Mouse (Mus musculus): Measurements from ENCODE around the gene Ppih. TPM values are rescaled to one million over a fixed set of nuclear protein-coding genes. Genes with fewer than 3 reads are reported as not detected.
A peak's percentile ranks its signal among the peaks of the same experiment; 100 is the strongest.
"Not testable (repeated sequence)": the region's sequence is repeated elsewhere in the genome, so short reads cannot be mapped to it uniquely, and the experiment has no call there.

Gene Ppih
- polyA plus RNA-seq, 1 experiment, result 4.3 TPM

DNA sequence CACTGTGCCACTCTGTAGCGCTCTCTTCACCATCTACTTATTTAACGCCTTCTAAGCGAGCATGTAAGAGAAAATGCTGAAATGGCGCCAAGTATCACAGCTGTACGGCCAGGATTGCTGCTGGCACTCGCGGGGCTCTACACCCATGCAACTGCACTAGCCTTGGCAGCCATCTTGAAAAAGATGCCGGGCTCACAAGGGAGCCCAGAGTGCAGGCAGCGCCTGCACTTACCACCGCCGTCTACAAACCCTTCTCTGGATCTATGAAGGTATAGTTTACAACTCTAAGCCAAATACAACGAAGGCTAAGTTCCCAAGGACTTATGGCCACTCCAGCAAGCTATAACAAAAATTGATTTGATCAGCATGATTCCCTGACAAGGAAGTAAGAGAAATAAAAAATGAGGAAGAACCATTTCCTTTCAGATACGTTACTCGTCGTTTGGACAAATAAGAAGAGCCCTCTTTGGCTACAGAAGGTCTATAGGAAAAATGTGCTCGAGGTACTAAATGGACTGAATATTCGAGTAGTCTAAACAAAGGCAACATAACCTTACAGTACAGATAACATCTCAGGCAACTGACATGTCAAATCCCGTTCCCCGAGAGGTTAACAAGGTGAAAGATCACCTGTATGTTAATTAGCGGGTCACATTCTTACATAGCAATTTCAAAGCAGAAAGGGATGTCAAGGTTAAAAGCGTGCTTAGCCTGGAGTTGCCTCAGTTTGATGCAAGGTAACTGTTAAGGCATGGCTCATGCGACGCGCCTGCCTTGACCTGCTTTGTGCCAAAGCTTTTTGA lies 27.4 kb downstream of the Ppih start:
- H3K27ac ChIP-seq (ENCODE audit: insufficient read depth, low read depth, low read length), result peak overlapping the region; percentile 62
- H3K4me3 ChIP-seq (ENCODE audit: low read depth, low read length), result peak overlapping the region; percentile 76
- no peak for TF ChIP-seq POLR2A (IDR thresholded peaks at IDR 0.05; ENCODE audit: low read depth, low read length)
- TF ChIP-seq CTCF (IDR thresholded peaks at IDR 0.05; ENCODE audit: extremely low read depth, insufficient read length, insufficient replicate concordance, low read depth, low read length), result no peak
- peaks cover 7% of the 10 kb centered on the region; the same call in 1 of the 2 replicates for H3K4me1 ChIP-seq (ENCODE audit: control insufficient read depth, insufficient read depth, insufficient read length, low read length)
- under 1% methylated on average over 24 of the region's 24 CpGs for WGBS
- peaks cover 5% of the 10 kb centered on the region for H3K36me3 ChIP-seq (ENCODE audit: control insufficient read depth, insufficient read depth, low read length)
- no peaks in the 10 kb centered on the region for H3K27me3 ChIP-seq (ENCODE audit: control insufficient read depth, insufficient read depth, low read length)

DNA sequence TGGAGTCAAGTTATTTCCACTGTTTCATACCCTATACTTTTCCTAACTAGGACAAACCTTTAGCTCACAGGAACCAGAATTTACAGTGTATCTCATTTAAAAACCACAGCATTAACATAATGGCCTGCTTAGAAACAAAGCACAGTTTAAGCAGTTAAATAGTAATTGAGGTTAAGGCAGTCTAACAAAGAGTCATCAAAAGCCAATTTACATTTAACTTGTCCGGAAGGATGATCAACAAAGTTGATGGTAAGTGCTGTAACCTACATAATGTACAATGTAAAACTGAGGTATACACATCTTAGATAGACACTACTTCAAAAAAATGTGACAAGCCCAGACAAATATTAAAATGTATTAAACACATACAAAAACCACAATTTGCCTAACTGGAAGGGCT lies 28.4 kb downstream of the Ppih start:
- Histone ChIP-seq H3K36me3 (ENCODE audit: control insufficient read depth, insufficient read depth, low read length) (peaks cover 6% of the 10 kb centered on the region), H3K4me3 (ENCODE audit: low read depth, low read length) (no peak overlapping the region), H3K4me1 (ENCODE audit: control insufficient read depth, insufficient read depth, insufficient read length, low read length) (peaks cover 8% of the 10 kb centered on the region; the same call in 1 of the 2 replicates), H3K27ac (ENCODE audit: insufficient read depth, low read depth, low read length) (no peak overlapping the region), H3K27me3 (ENCODE audit: control insufficient read depth, insufficient read depth, low read length) (no peaks in the 10 kb centered on the region)
- 51% methylated on average over 1 of the region's 1 CpGs for WGBS
- TF ChIP-seq POLR2A (IDR thresholded peaks at IDR 0.05; ENCODE audit: low read depth, low read length), result no peak
- no peak for TF ChIP-seq CTCF (IDR thresholded peaks at IDR 0.05; ENCODE audit: extremely low read depth, insufficient read length, insufficient replicate concordance, low read depth, low read length)

DNA sequence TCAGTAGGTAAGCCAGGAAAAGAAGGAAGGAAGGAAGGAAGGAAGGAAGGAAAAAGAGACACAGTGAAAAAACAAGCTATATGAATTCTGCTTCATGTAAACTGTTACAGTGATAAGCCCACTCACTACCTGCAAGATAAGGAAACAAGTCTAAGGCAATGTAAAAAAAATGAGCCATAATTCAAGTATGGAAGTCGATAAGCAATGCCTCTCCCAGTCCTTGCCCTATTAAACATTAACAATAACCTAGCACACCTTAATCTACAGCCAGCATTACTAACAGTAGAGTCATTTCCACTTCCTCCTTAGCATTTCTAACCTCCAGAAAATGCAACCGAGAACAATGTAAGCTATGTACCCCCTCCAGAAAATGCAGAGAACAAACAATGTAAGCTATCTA lies 35.0 kb downstream of the Ppih start:
- TF ChIP-seq POLR2A (IDR thresholded peaks at IDR 0.05; ENCODE audit: low read depth, low read length) (no peak), CTCF (IDR thresholded peaks at IDR 0.05; ENCODE audit: extremely low read depth, insufficient read length, insufficient replicate concordance, low read depth, low read length) (no peak)
- H3K27me3 ChIP-seq (ENCODE audit: control insufficient read depth, insufficient read depth, low read length), result no peaks in the 10 kb centered on the region
- H3K27ac ChIP-seq (ENCODE audit: insufficient read depth, low read depth, low read length), result peak overlapping the region; percentile 85
- 20% methylated on average over 2 of the region's 2 CpGs for WGBS
- H3K36me3 ChIP-seq (ENCODE audit: control insufficient read depth, insufficient read depth, low read length), result peaks cover 42% of the 10 kb centered on the region
- H3K4me1 ChIP-seq (ENCODE audit: control insufficient read depth, insufficient read depth, insufficient read length, low read length), result peaks cover 12% of the 10 kb centered on the region
- no peak overlapping the region for H3K4me3 ChIP-seq (ENCODE audit: low read depth, low read length)

DNA sequence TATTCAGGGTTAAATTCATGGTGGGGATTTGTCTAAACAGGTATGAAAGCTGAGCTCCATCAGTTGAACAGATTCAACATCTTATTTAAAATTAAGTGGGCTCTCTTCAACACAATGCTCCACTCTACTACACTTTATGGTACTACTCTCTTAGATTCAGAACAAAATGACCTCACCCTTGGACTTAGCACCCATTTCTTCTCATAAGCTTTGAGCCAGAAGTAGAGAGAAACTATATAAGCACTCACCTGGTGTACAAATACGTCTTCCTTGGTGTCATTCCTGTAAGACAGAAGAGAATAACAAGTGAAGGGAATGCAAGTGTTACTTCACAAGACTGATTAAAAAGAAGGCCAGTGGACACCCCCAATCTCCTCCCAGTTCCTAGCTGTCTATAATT lies 35.5 kb downstream of the Ppih start:
- peaks cover 42% of the 10 kb centered on the region for H3K36me3 ChIP-seq (ENCODE audit: control insufficient read depth, insufficient read depth, low read length)
- TF ChIP-seq CTCF (IDR thresholded peaks at IDR 0.05; ENCODE audit: extremely low read depth, insufficient read length, insufficient replicate concordance, low read depth, low read length) (no peak), POLR2A (IDR thresholded peaks at IDR 0.05; ENCODE audit: low read depth, low read length) (no peak)
- 34% methylated on average over 1 of the region's 1 CpGs for WGBS

DNA sequence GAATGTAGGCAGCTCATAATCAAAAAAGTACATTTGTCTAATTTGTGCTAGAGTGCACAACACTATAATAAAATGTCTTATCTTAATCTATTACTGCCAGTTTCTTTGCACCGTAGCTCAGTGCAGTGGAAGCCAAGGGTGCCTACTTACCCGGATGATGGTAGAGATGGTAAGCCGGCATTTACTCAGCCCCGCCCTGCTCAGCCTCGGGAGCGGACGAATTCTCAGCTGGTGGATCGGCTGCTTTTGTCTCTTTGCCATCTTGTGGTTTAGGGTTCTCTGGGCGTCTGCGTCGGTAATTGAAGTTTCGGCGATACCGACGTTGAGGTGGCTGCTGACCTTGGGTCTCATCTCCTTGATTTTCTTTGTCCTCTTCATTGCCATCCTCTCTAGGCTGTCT lies 41.6 kb downstream of the Ppih start:
- peaks cover 66% of the 10 kb centered on the region for H3K36me3 ChIP-seq (ENCODE audit: control insufficient read depth, insufficient read depth, low read length)
- 63% methylated on average over 15 of the region's 15 CpGs for WGBS
- not testable (repeated sequence) for H3K27me3 ChIP-seq (ENCODE audit: control insufficient read depth, insufficient read depth, low read length); H3K27ac ChIP-seq (ENCODE audit: insufficient read depth, low read depth, low read length); H3K4me1 ChIP-seq (ENCODE audit: control insufficient read depth, insufficient read depth, insufficient read length, low read length); H3K4me3 ChIP-seq (ENCODE audit: low read depth, low read length)

More for the DNA sequence above, 35.5 kb downstream of the Ppih start:
- H3K27me3 ChIP-seq (ENCODE audit: control insufficient read depth, insufficient read depth, low read length), result no peaks in the 10 kb centered on the region
- no peak overlapping the region for H3K4me3 ChIP-seq (ENCODE audit: low read depth, low read length)
- H3K4me1 ChIP-seq (ENCODE audit: control insufficient read depth, insufficient read depth, insufficient read length, low read length), result peaks cover 12% of the 10 kb centered on the region
- peak overlapping the region; percentile 63 for H3K27ac ChIP-seq (ENCODE audit: insufficient read depth, low read depth, low read length)

DNA sequence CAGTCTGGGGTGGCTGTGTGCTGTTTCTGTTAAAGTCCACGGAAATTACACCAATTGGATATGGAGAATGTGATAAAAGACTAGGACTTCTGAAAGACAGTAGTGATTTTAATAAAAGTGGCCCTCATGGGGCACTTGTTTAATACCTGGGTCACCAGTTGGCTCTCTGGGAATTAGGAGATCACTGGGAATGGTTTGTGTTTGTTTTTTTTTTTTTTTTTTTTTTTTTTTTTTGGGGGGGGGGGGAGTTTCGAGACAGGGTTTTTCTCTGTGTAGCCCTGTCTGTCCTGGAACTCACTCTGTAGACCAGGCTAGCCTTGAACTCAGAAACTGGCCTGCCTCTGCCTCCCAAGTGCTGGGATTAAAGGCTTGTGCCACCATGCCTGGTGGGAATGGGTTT lies 44.6 kb downstream of the Ppih start:
- peak overlapping the region; percentile 77 for H3K27ac ChIP-seq (ENCODE audit: insufficient read depth, low read depth, low read length)
- peaks cover 2% of the 10 kb centered on the region; the same call in 1 of the 2 replicates for H3K4me1 ChIP-seq (ENCODE audit: control insufficient read depth, insufficient read depth, insufficient read length, low read length)
- H3K36me3 ChIP-seq (ENCODE audit: control insufficient read depth, insufficient read depth, low read length), result peaks cover 59% of the 10 kb centered on the region
- H3K4me3 ChIP-seq (ENCODE audit: low read depth, low read length), result no peak overlapping the region
- H3K27me3 ChIP-seq (ENCODE audit: control insufficient read depth, insufficient read depth, low read length), result no peaks in the 10 kb centered on the region
- no peak for TF ChIP-seq CTCF (IDR thresholded peaks at IDR 0.05; ENCODE audit: extremely low read depth, insufficient read length, insufficient replicate concordance, low read depth, low read length)
- TF ChIP-seq POLR2A (IDR thresholded peaks at IDR 0.05; ENCODE audit: low read depth, low read length), result no peak
- WGBS, result 80% methylated on average over 2 of the region's 2 CpGs

DNA sequence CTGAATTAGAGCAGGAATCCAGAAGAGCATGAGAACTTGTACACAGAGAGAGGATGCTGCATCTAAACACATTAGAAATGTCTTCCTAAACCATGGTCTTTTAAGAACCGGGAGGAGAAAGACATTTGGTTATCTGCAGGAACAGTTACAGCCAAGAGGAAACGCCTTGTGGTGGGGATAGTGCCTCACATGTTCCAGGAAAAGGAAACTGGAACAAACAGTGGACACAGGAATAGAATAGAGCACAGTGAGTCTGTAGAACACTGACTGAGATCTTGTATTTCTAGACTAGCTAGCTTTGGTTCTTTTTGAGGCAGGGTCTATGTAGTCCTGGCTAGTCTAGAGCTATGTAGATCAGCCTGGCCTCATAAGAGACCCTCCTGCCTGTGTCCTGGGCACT lies 45.1 kb downstream of the Ppih start:
- no peaks in the 10 kb centered on the region for H3K27me3 ChIP-seq (ENCODE audit: control insufficient read depth, insufficient read depth, low read length)
- H3K4me1 ChIP-seq (ENCODE audit: control insufficient read depth, insufficient read depth, insufficient read length, low read length), result peaks cover 2% of the 10 kb centered on the region; the same call in 1 of the 2 replicates
- peaks cover 59% of the 10 kb centered on the region for H3K36me3 ChIP-seq (ENCODE audit: control insufficient read depth, insufficient read depth, low read length)
- WGBS, result 35% methylated on average over 2 of the region's 2 CpGs
- H3K4me3 ChIP-seq (ENCODE audit: low read depth, low read length), result no peak overlapping the region
- H3K27ac ChIP-seq (ENCODE audit: insufficient read depth, low read depth, low read length), result peak overlapping the region; percentile 77
- TF ChIP-seq POLR2A (IDR thresholded peaks at IDR 0.05; ENCODE audit: low read depth, low read length) (no peak), CTCF (IDR thresholded peaks at IDR 0.05; ENCODE audit: extremely low read depth, insufficient read length, insufficient replicate concordance, low read depth, low read length) (no peak)

All from small intestine, adult 2 months (tissue).